Mouse (Mus musculus) neural tube, embryonic 13.5 days (tissue): Measurements from ENCODE around the gene BC147527. TPM values are rescaled to one million over a fixed set of nuclear protein-coding genes. Genes with fewer than 3 reads are reported as not detected.

ENCODE experiments used
- ATAC-seq: fragments of 200-750 bp; cut with Nextera tagmentation; 2 replicates; pipeline ENCODE4 v1.8.0; 2017; ENCODE audit warnings: low read depth, mild to moderate bottlenecking, moderate TSS enrichment, moderate library complexity
- H3K27ac ChIP-seq: fragments of 300-500 bp; sonication (generic); replicated peaks from 2 replicates; pipeline ENCODE4 v1.5.1; 2015; ENCODE audit warnings: moderate library complexity, mild to moderate bottlenecking, inconsistent platforms
- H3K27me3 ChIP-seq: fragments of 300-500 bp; sonication (generic); 2 replicates; pipeline ENCODE4 v1.6.1; 2015; ENCODE audit warnings: mild to moderate bottlenecking, inconsistent platforms
- H3K36me3 ChIP-seq: fragments of 300-500 bp; sonication (generic); 2 replicates; pipeline ENCODE4 v1.6.1; 2015; ENCODE audit warnings: mild to moderate bottlenecking, inconsistent platforms
- H3K4me1 ChIP-seq: fragments of 300-500 bp; sonication (generic); replicated peaks from 2 replicates; pipeline ENCODE4 v1.6.1; 2015; ENCODE audit warnings: inconsistent platforms
- H3K4me2 ChIP-seq: fragments of 300-500 bp; sonication (generic); 2 replicates; pipeline ENCODE4 v1.6.1; 2015; ENCODE audit warnings: inconsistent platforms, mild to moderate bottlenecking, moderate library complexity
- H3K4me3 ChIP-seq: fragments of 300-500 bp; sonication (generic); 2 replicates; pipeline ENCODE4 v1.5.1; 2015; ENCODE audit warnings: mild to moderate bottlenecking, inconsistent platforms
- H3K9ac ChIP-seq: fragments of 300-500 bp; sonication (generic); 2 replicates; pipeline ENCODE4 v1.6.1; 2015; ENCODE audit warnings: moderate library complexity, mild to moderate bottlenecking, inconsistent platforms
- H3K9me3 ChIP-seq: fragments of 300-500 bp; sonication (generic); 2 replicates; pipeline ENCODE4 v1.6.1; 2016; ENCODE audit warnings: inconsistent platforms
- WGBS: fragments of 180-500 bp; shearing (Covaris S2); methylation state at CpG from one replicate; pipeline ENCODE4 v1.1.7; 2015; 5-methylcytosine and 5-hydroxymethylcytosine counted together
- polyA plus RNA-seq: library from polyadenylated mRNA; unstranded; fragments of >200 nt; fragmentation: Nextera tagmentation; extraction: Ambion mirVana; gene quantifications from 2 replicates; pipeline ENCODE4 v1.2.1, GENCODE M21; 2015

The BC147527 gene
- polyA plus RNA-seq, 1 experiment from 2014 or later, result 0.43 TPM

- Histone ChIP-seq H3K4me2 (no peak overlapping the region), H3K4me1 (no peaks in the 10 kb centered on the region), H3K9me3 (no peaks in the 10 kb centered on the region; the same call in 1 of the 2 replicates), H3K27me3 (no peaks in the 10 kb centered on the region), H3K4me3 (no peak overlapping the region), H3K36me3 (no peaks in the 10 kb centered on the region), H3K27ac (no peak overlapping the region), H3K9ac (no peak overlapping the region)
- WGBS, result 70% methylated on average over 3 of the region's 3 CpGs
- ATAC-seq, result no peak
These were observed 20.0 kb downstream of the BC147527 start for GRCm38 (mm10) chr13:120320183-120320582.

GRCm38 (mm10) chr13:120320721-120321120 lies 20.5 kb downstream of the BC147527 start:
- no peak overlapping the region for H3K4me3 ChIP-seq
- no peaks in the 10 kb centered on the region for H3K36me3 ChIP-seq
- no peaks in the 10 kb centered on the region; the same call in 1 of the 2 replicates for H3K9me3 ChIP-seq
- no peaks in the 10 kb centered on the region for H3K4me1 ChIP-seq
- 89% methylated on average over 1 of the region's 1 CpGs for WGBS
- H3K27ac ChIP-seq, result no peak overlapping the region
- no peak overlapping the region for H3K4me2 ChIP-seq
- H3K9ac ChIP-seq, result no peak overlapping the region
- H3K27me3 ChIP-seq, result no peaks in the 10 kb centered on the region
- no peak for ATAC-seq

Other genes starting within 250 kb of the BC147527 start
- gene Gm21188, start 248.2 kb upstream of the BC147527 start, polyA plus RNA-seq, result 0.10 TPM in 1 of 2 replicates, not detected in the other
- gene Gm20767, start 160.1 kb upstream of the BC147527 start, polyA plus RNA-seq, result not detected in 2 replicates
- not detected in 2 replicates for gene Gm21818, start 128.0 kb upstream of the BC147527 start, polyA plus RNA-seq
- gene Gm21762, start 84.4 kb upstream of the BC147527 start, polyA plus RNA-seq, result not detected in 2 replicates
- not detected in 2 replicates for gene Gm21731, start 61.3 kb upstream of the BC147527 start, polyA plus RNA-seq
- not detected in 2 replicates for gene AF067061, start 37.3 kb upstream of the BC147527 start, polyA plus RNA-seq
- not detected in 2 replicates for gene Tcstv3, start 16.5 kb downstream of the BC147527 start, polyA plus RNA-seq